Mouse (Mus musculus) G1E (cell line): ENCODE data around the gene Prodh2. TPM values are rescaled to one million over a fixed set of nuclear protein-coding genes. Genes with fewer than 3 reads are reported as not detected.

Experiments used
- ATAC-seq: 2 replicates; pipeline ENCODE4 v1.8.0; 2016; ENCODE audit warnings: mild to moderate bottlenecking; ENCODE audit not compliant: insufficient number of reproducible peaks, poor library complexity, low FRiP score, severe bottlenecking; ENCODE audit errors: extremely low read depth
- DNase-seq: peaks from one replicate; pipeline ENCODE4 v3.0.0; 2012; ENCODE audit warnings: low spot score
- H3K27me3 ChIP-seq: 2 replicates; pipeline ENCODE4 v1.6.1; 2012; ENCODE audit warnings: mild to moderate bottlenecking, low read length, inconsistent platforms; ENCODE audit not compliant: insufficient read depth
- H3K36me3 ChIP-seq: replicated peaks from 2 replicates; pipeline ENCODE3; 2012; ENCODE audit warnings: mild to moderate bottlenecking, inconsistent platforms
- H3K4me1 ChIP-seq: 2 replicates; pipeline ENCODE4 v1.6.1; 2012; ENCODE audit warnings: low read depth, low read length, inconsistent platforms, mixed read lengths; ENCODE audit not compliant: insufficient read depth
- H3K4me3 ChIP-seq: 2 replicates; pipeline ENCODE4 v1.5.1; 2012; ENCODE audit warnings: low read depth, mild to moderate bottlenecking, inconsistent platforms, low read length, moderate library complexity, mixed read lengths
- H3K9me3 ChIP-seq: replicated peaks from 2 replicates; pipeline ENCODE4 v1.6.1; 2012; ENCODE audit warnings: inconsistent platforms
- CTCF ChIP-seq: IDR thresholded peaks from 2 replicates; pipeline ENCODE4 v1.5.1; 2012; ENCODE audit warnings: low read depth, low read length, inconsistent platforms, mixed read lengths
- GATA1 ChIP-seq: IDR thresholded peaks from 2 replicates; pipeline ENCODE4 v1.6.1; 2012; ENCODE audit warnings: borderline replicate concordance, low read length, inconsistent platforms, mixed read lengths
- GATA2 ChIP-seq: IDR thresholded peaks from 2 replicates; pipeline ENCODE4 v1.6.1; 2012; ENCODE audit warnings: low read depth, low read length, inconsistent platforms, borderline replicate concordance
- POLR2AphosphoS5 ChIP-seq: IDR thresholded peaks from 2 replicates; pipeline ENCODE4 v1.6.1; 2012; ENCODE audit warnings: low read depth, low read length, inconsistent platforms; ENCODE audit not compliant: insufficient replicate concordance
- TAL1 ChIP-seq: conservative IDR thresholded peaks from 2 replicates; pipeline ENCODE4 v1.6.1; 2012; ENCODE audit warnings: low read depth, low read length, inconsistent platforms, mixed read lengths
- polyA plus RNA-seq: library from polyadenylated mRNA; stranded (reverse); fragments of >175 nt; gene quantifications from 2 replicates; pipeline ENCODE4 v1.2.3, GENCODE M21; 2012
- total RNA-seq, 2 experiments: library from RNA; stranded (forward) in 1 of 2; stranded (reverse) in 1 of 2; fragments of 200-1000 nt in 1 of 2; fragments of >200 nt in 1 of 2; fragmentation: Nextera tagmentation in 1 of 2; gene quantifications; 2 replicates each; pipeline ENCODE4 v1.2.3; 2014 to 2017

Prodh2 gene
- total RNA-seq (2014; fragmentation: Nextera tagmentation) (not detected in 2 replicates), total RNA-seq (2017) (not detected in 2 replicates), polyA plus RNA-seq (not detected in 2 replicates)

GRCm38 (mm10) chr7:30493401-30493931 lies at the start of gene Prodh2:
Prodh2 (plus strand) TSS chr7:30493622.
- no peaks in the 10 kb centered on the region for H3K4me1 ChIP-seq
- H3K27me3 ChIP-seq: peaks cover 12% of the 10 kb centered on the region; the same call in 1 of the 2 replicates
- ATAC-seq: no peak
- no peaks in the 10 kb centered on the region for H3K36me3 ChIP-seq
- no peaks in the 10 kb centered on the region for H3K9me3 ChIP-seq
- H3K4me3 ChIP-seq: no peak within 1 kb of the TSS
- TF ChIP-seq TAL1 (no peak), POLR2AphosphoS5 (no peak), CTCF (no peak), GATA2 (no peak), GATA1 (no peak)
- DNase-seq: no peak

- Histone ChIP-seq H3K36me3 (no peaks in the 10 kb centered on the region), H3K4me3 (no peak overlapping the region), H3K4me1 (no peaks in the 10 kb centered on the region; the same call in 1 of the 2 replicates), H3K9me3 (peaks cover 23% of the 10 kb centered on the region), H3K27me3 (no peaks in the 10 kb centered on the region; the same call in 1 of the 2 replicates)
- ATAC-seq (no peak), DNase-seq (no peak)
- TF ChIP-seq TAL1 (no peak), GATA2 (no peak), POLR2AphosphoS5 (no peak), CTCF (no peak), GATA1 (no peak)
Measured at GRCm38 (mm10) chr7:30443696-30444095, 49.7 kb upstream of the Prodh2 start.

- H3K4me1 ChIP-seq: no peaks in the 10 kb centered on the region; the same call in 1 of the 2 replicates
- DNase-seq (no peak), ATAC-seq (no peak)
- H3K36me3 ChIP-seq: no peaks in the 10 kb centered on the region
- H3K4me3 ChIP-seq: no peak overlapping the region
- TF ChIP-seq GATA1 (no peak), CTCF (no peak), TAL1 (no peak), GATA2 (no peak)
- no peaks in the 10 kb centered on the region; the same call in 1 of the 2 replicates for H3K27me3 ChIP-seq
- H3K9me3 ChIP-seq: peaks cover 23% of the 10 kb centered on the region
Measured at GRCm38 (mm10) chr7:30444154-30444970, 49.1 kb upstream of the Prodh2 start.

- ATAC-seq: no peak
- Histone ChIP-seq H3K4me3 (no peak within 1 kb of the TSS), H3K4me1 (no peaks in the 10 kb centered on the region; the same call in 1 of the 2 replicates), H3K36me3 (no peaks in the 10 kb centered on the region), H3K9me3 (peaks cover 23% of the 10 kb centered on the region), H3K27me3 (no peaks in the 10 kb centered on the region; the same call in 1 of the 2 replicates)
- TF ChIP-seq GATA2 (no peak), TAL1 (no peak), GATA1 (no peak), POLR2AphosphoS5 (no peak), CTCF (no peak)
- no peak for DNase-seq
Measured at GRCm38 (mm10) chr7:30444971-30445751, 48.3 kb upstream of the Prodh2 start, which contains the start of gene Aplp1. Aplp1 (minus strand) TSS chr7:30445535.

GRCm38 (mm10) chr7:30450241-30450640 lies 43.2 kb upstream of the Prodh2 start:
- no peaks in the 10 kb centered on the region for H3K4me1 ChIP-seq
- DNase-seq (no peak), ATAC-seq (no peak)
- H3K36me3 ChIP-seq: no peaks in the 10 kb centered on the region
- H3K27me3 ChIP-seq: peaks cover 2% of the 10 kb centered on the region; the same call in 1 of the 2 replicates
- no peak overlapping the region for H3K4me3 ChIP-seq
- H3K9me3 ChIP-seq: peaks cover 12% of the 10 kb centered on the region
- TF ChIP-seq TAL1: no peak
- TF ChIP-seq GATA1: no peak
- no peak for TF ChIP-seq GATA2
- TF ChIP-seq CTCF: no peak
- no peak for TF ChIP-seq POLR2AphosphoS5

- no peak overlapping the region for H3K4me3 ChIP-seq
- no peaks in the 10 kb centered on the region for H3K36me3 ChIP-seq
- no peak for ATAC-seq
- H3K27me3 ChIP-seq: peaks cover 20% of the 10 kb centered on the region
- no peaks in the 10 kb centered on the region for H3K4me1 ChIP-seq
- H3K9me3 ChIP-seq: no peaks in the 10 kb centered on the region
- no peak for DNase-seq
- no peak for TF ChIP-seq GATA2
Measured at GRCm38 (mm10) chr7:30453327-30453726, 40.1 kb upstream of the Prodh2 start.
